16 mouse cellular contexts compared by ENCODE assay signal in genomic region chr14:73370078-73370670, GRCm38 (mm10). TPM values are rescaled to one million over a fixed set of nuclear protein-coding genes. Genes with fewer than 3 reads are reported as not detected.
DNase-seq lines count a peak whose midpoint lies in the region; ATAC-seq and TF ChIP-seq lines count a peak whose summit lies in the region.
"Had no signal": no experiment of that assay in that cellular context is flagged by ENCODE, and none has a peak within 500 bp of the region (broad histone marks: within the 10 kb centered on the region; RNA-seq: fewer than 3 reads in every experiment).

No protein-coding gene starts in this region.

- no peak overlapping the region for H3K4me3 ChIP-seq in gastrocnemius, adult 2 months
- peak overlapping the region; percentile 5; the same call in 1 of the 2 replicates for H3K4me3 ChIP-seq in layer of hippocampus, adult 2 months

- peak overlapping the region; percentile 56 for H3K27ac ChIP-seq in gastrocnemius, adult 2 months
- peak overlapping the region; percentile 61 for H3K27ac ChIP-seq in layer of hippocampus, adult 2 months

- DNase-seq in gastrocnemius, adult 2 months: no peak
- no peak for DNase-seq in gastrocnemius, adult 8-10 months (ENCODE audit: low spot score in 2 of 2)
- DNase-seq in layer of hippocampus, adult 2 months (ENCODE audit: low spot score in 2 of 2): no peak
- DNase-seq in layer of hippocampus, adult 9-11 months: no peak
- no peak for DNase-seq in urinary bladder, postnatal 25 days (ENCODE audit: low spot score)
- DNase-seq: adrenal gland, postnatal 25 days; cerebellum, adult 11-12 months; gastrocnemius, postnatal 25 days; heart, postnatal 4 days; lung, postnatal 10 days; midbrain, embryonic 14.5 days; thymus, adult 18-20 months had no signal

- no peak for TF ChIP-seq CTCF in gastrocnemius, adult 2 months (IDR thresholded peaks at IDR 0.05)
- TF ChIP-seq CTCF in layer of hippocampus, adult 2 months (conservative IDR thresholded peaks at IDR 0.05): no peak

- intact Hi-C loops in gastrocnemius, adult 2 months (cut with DNase I): no loop called here

- ATAC-seq in common myeloid progenitor, adult 5-6 weeks (replicated peaks; ENCODE audit: low read depth, poor library complexity, severe bottlenecking): peak; percentile 66
- ATAC-seq in megakaryocyte progenitor cell, adult 5-6 weeks (replicated peaks; ENCODE audit: poor library complexity): peak; percentile 64
- no peak for ATAC-seq in cerebellum, adult (ENCODE audit: insufficient number of reproducible peaks, low FRiP score, low TSS enrichment)
- ATAC-seq: forebrain, embryonic 16.5 days had no signal

RNA-seq across cellular contexts. Expression of gene Itm2b, which starts 14.9 kb away (rescaled TPM):
- 100 to 1,000 TPM; 255 to 336 TPM for total RNA-seq in gastrocnemius, adult 2 months (2021)
- total RNA-seq in gastrocnemius, adult 8-10 months (2022): 100 to 1,000 TPM; 232 to 300 (median 269) TPM
- total RNA-seq in layer of hippocampus, adult 2 months (2021): 1,000 to 10,000 TPM in 1 of 2 experiments, 100 to 1,000 TPM in 1; 989 to 1,035 TPM
- 694 and 751 TPM in 2 replicates for total RNA-seq in common myeloid progenitor, adult 5-6 weeks (2017)
- total RNA-seq in megakaryocyte progenitor cell, adult 5-6 weeks (2015): 1,237 and 1,336 TPM in 2 replicates
- 1,026 and 1,067 TPM in 2 replicates for total RNA-seq in megakaryocyte progenitor cell, adult 5-6 weeks (2017)

RNA-seq across cellular contexts. Expression of gene Rb1, which starts 44.6 kb away (rescaled TPM):
- total RNA-seq in gastrocnemius, adult 2 months (2021): 10 to 100 TPM; 14.4 to 20.1 TPM
- total RNA-seq in gastrocnemius, adult 8-10 months (2022): 10 to 100 TPM; 14.5 to 25.1 (median 17.4) TPM
- total RNA-seq in layer of hippocampus, adult 2 months (2021): 10 to 100 TPM; 32.0 to 40.5 TPM
- total RNA-seq in common myeloid progenitor, adult 5-6 weeks (2017): 23.5 and 31.6 TPM in 2 replicates
- 46.8 and 47.0 TPM in 2 replicates for total RNA-seq in megakaryocyte progenitor cell, adult 5-6 weeks (2015)
- total RNA-seq in megakaryocyte progenitor cell, adult 5-6 weeks (2017): 16.2 and 16.6 TPM in 2 replicates
